Mouse (Mus musculus) right cerebral cortex, adult 18-20 months (tissue): ENCODE measurements at regions not wholly inside any gene's neighbourhood (a gene's known extent, or its start where the extent isn't known, plus 50 kb on each side); places are given as distances from the start of the nearest gene placed in this dataset.
"Not testable (repeated sequence)": the region's sequence is repeated elsewhere in the genome, so short reads cannot be mapped to it uniquely, and the experiment has no call there.

Experiments used
- DNase-seq: peaks from one replicate; pipeline ENCODE4 v3.0.0; 2022; ENCODE audit warnings: mixed read lengths

DNA sequence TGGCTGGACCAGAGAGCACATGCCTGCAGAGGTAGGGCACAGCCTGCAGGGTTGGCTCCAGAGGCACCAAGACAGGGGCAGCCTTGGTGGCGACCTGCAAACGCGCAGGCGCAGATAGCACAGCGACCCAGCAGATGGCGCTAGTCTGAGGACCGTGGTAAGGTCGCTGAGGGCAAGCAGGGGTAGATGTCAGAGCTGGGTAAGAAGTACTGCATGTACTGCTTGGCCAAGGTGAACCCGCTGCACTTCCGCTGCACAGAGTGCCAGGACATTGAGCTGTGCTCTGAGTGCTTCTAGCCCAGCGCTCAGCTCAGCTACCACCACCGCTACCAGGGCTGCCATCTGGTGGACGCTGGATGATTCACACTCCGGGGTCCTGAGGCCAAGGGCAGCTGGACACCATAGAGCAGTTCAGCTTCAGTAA is 68.3 kb downstream of the Hsp90b1 start:
- DNase-seq, result peak; percentile 75

DNA sequence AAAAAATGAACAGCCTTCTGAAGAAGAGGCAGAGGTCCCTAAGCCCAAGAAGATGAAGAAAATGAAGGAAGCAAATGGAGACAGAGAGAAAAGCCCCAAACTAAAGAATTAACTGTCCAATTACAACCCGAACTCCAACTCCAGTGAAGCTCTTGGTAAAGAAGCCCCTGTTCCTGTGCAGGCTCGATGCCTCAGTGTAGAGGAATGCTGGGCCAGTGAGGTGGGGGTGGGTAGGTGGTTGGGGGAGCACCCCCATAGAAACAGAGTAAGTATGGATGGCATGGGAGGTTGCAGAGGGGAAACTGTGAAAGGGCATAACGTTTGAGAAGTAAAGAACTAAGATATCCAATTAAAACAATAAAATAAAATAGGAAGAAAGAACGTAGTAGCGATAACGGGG is 68.8 kb downstream of the Hsp90b1 start:
- not testable (repeated sequence) for DNase-seq

GRCm38 (mm10) chr10:86626734-86627133 is 78.6 kb downstream of the Hsp90b1 start:
- DNase-seq, result not testable (repeated sequence)

DNA sequence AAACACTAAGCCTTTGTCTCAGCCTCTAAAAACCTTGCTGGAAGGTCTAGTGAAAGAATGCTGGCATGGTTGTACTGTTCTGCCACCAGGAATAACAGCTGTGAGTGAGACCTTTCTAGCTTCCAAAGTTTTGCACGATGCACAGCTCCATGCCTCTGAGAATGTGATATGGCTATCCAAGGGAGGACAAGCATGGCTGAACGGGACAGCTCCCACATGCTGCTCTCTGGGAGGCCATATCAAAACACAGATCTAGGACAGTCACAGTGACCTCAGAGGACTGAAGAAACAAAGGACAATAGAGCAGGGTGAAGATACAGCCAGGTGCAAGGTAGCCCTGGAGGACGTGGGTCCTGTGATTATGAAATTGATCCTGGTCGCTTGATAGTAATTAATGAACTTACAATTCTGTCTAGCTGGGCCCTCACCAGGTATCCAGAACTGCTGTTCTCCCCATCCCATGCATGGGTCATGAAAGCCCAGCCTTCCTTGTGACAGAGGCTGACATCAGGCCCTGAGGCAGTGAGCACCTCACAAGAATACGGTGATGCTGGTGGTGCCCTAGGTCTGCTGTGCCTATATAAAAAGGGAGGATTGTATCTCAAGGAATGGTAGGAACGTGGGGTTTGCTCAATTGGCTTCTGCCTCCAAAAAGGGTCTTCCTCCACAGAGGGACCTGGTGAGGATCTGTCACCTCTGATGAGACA is 87.2 kb downstream of the Hsp90b1 start:
- DNase-seq, result not testable (repeated sequence)

DNA sequence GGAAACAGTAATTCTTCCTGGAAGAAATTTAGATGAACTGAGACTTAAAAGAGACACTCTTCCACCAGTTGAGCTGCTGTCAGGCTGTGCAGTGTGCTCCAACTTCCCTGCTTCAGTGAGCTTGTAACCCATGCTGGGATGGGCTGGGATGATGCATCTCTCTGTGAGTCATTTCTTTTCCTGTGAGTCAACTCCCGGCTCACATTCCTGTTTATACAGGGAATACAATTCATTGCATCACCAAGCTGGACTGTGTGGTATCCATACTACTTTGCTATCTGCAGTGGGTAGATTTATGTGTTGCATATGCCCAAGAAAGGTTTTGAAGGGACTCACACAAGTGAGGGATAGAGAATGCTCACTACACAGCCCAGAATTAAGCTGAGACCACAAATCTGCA is 93.0 kb downstream of the Hsp90b1 start:
- peak; percentile 8 for DNase-seq

- DNase-seq, result not testable (repeated sequence)
These were observed 95.3 kb downstream of the Hsp90b1 start for GRCm38 (mm10) chr10:86610027-86610426.

GRCm38 (mm10) chr10:86600843-86601242 is 102.1 kb upstream of the Syn3 start:
- not testable (repeated sequence) for DNase-seq

DNA sequence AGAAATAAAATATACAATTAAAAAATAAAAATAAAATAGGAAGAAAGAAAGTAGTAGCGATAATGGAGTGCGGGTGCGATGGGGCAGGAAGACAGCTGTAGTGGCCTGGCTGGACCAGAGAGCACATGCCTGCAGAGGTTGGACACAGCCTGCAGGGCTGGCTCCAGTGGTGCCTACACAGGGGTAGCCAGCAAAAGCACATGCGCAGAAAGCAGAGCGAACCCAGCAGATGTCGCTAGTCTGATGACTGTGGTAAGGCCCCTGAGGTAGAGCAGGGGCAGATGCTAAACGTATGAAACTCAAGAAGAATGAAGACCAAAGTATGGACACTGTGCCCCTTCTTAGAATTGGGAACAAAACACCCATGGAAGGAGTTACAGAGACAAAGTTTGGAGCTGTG is 101.3 kb upstream of the Syn3 start:
- not testable (repeated sequence) for DNase-seq

- not testable (repeated sequence) for DNase-seq
These were observed 91.5 kb upstream of the Syn3 start for GRCm38 (mm10) chr10:86590211-86590610.

GRCm38 (mm10) chr10:86566875-86567274 is 68.2 kb upstream of the Syn3 start:
- not testable (repeated sequence) for DNase-seq

- DNase-seq, result no peak
These were observed 57.1 kb upstream of the Syn3 start for GRCm38 (mm10) chr10:86555843-86556242.
